Mouse (Mus musculus) E14TG2a.4 (cell line): ENCODE measurements around the gene Mctp1.

ENCODE experiments used
- CTCF ChIP-seq: conservative IDR thresholded peaks from 2 replicates; pipeline ENCODE4 v1.5.1; 2014; ENCODE audit warnings: low read length
- NANOG ChIP-seq: IDR thresholded peaks from 2 replicates; pipeline ENCODE4 v1.6.1; 2014; ENCODE audit warnings: borderline replicate concordance, low read length, mixed read lengths
- POU5F1 ChIP-seq: IDR thresholded peaks from 2 replicates; pipeline ENCODE4 v1.6.1; 2014; ENCODE audit warnings: low read length, borderline replicate concordance

DNA sequence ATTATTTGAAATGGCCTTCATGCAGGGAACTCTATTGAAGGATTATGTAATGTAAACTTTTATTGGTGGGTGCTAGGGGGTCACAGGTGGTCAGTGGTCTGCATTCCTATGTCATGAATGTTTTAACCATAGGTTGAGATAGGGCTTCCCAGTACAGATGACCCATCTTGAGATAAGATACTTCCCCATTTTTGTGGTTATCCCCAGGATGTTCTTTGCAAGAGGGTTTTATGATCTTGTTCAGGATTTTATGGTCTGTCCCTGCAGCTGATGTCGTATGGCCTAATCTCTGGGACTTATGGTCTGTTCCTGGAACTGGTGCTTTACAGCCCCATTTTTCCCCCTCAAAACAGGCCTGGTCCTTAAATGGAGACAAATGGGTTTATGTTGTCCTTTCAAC, 207.4 kb downstream of the Mctp1 start:
- no peak for TF ChIP-seq CTCF
- TF ChIP-seq POU5F1: no peak
- no peak for TF ChIP-seq NANOG
